In the genomic region with DNA sequence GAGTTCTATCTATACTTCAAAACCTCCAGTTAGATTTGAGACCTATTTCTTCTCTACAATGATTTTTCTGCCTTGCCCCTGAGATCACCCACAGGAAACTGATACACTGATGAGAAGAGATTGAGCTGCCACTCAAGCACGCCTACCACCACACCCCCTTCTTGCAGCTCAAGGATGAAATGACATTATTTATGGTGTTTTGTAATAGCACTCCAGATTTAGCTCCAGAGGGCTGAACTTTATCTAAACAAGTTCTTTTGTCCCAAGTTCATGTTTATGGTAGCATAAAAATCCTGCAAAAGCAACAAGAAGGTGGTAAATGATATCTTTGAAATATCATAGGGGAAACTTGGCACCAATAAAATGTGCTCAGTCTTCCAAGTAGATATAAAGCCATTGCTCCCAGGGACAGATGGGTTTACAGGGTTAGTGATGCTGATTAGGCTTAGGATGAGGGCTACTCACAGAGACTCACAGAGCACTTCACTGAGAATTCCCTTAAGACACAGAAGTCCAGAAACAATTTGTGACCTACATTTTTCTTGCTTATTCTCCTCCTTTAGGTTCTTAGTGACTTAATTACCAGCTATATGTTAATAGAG, we compare ENCODE assay signal across 15 mouse cellular contexts.
DNase-seq lines count a peak whose midpoint lies in the region; ATAC-seq and TF ChIP-seq lines count a peak whose summit lies in the region.
"Had no signal": no experiment of that assay in that cellular context is flagged by ENCODE, and none has a peak within 500 bp of the region (broad histone marks: within the 10 kb centered on the region; RNA-seq: fewer than 3 reads in every experiment).

No protein-coding gene starts in this region.

- no peaks in the 10 kb centered on the region for H3K27me3 ChIP-seq in kidney, embryonic 14.5 days (ENCODE audit: control insufficient read depth, insufficient read depth, low read length)
- no peaks in the 10 kb centered on the region for H3K27me3 ChIP-seq in kidney, adult 2 months (replicated peaks; ENCODE audit: control insufficient read depth, insufficient read depth, low read length)
- H3K27me3 ChIP-seq in lung, embryonic 14.5 days (ENCODE audit: insufficient read depth, low read length) = no peaks in the 10 kb centered on the region
- H3K27me3 ChIP-seq in lung, postnatal 0 days (replicated peaks; ENCODE audit: insufficient read depth, low read length) = no peaks in the 10 kb centered on the region
- H3K27me3 ChIP-seq in forebrain, postnatal 0 days (ENCODE audit: insufficient read depth, low read length) = no peaks in the 10 kb centered on the region
- H3K27me3 ChIP-seq: forebrain, embryonic 13.5 days; heart, embryonic 13.5 days; hindbrain, embryonic 15.5 days had no signal

- no peak for TF ChIP-seq EP300 in lung, postnatal 0 days (IDR thresholded peaks at IDR 0.05)

- no peak overlapping the region for H3K4me2 ChIP-seq in kidney, embryonic 14.5 days (replicated peaks; ENCODE audit: low read depth, low read length)
- H3K4me2 ChIP-seq in lung, embryonic 14.5 days = no peak overlapping the region
- H3K4me2 ChIP-seq in lung, postnatal 0 days (replicated peaks; ENCODE audit: low read depth, low read length) = no peak overlapping the region
- H3K4me2 ChIP-seq in forebrain, postnatal 0 days (ENCODE audit: low read depth) = no peak overlapping the region
- H3K4me2 ChIP-seq: forebrain, embryonic 13.5 days; heart, embryonic 13.5 days; hindbrain, embryonic 15.5 days had no signal

- H3K9ac ChIP-seq in kidney, embryonic 14.5 days (ENCODE audit: low read depth, low read length) = no peak overlapping the region
- no peak overlapping the region for H3K9ac ChIP-seq in lung, embryonic 14.5 days
- no peak overlapping the region for H3K9ac ChIP-seq in lung, postnatal 0 days (replicated peaks; ENCODE audit: low read depth)
- H3K9ac ChIP-seq in forebrain, postnatal 0 days = no peak overlapping the region
- H3K9ac ChIP-seq: forebrain, embryonic 13.5 days; heart, embryonic 13.5 days; hindbrain, embryonic 15.5 days had no signal

- 12% methylated on average over 1 of the region's 1 CpGs for WGBS in kidney, embryonic 14.5 days
- WGBS in kidney, adult 2 months = 12% methylated on average over 1 of the region's 1 CpGs
- WGBS in lung, embryonic 14.5 days = 47% methylated on average over 1 of the region's 1 CpGs
- 35% methylated on average over 1 of the region's 1 CpGs for WGBS in lung, postnatal 0 days
- WGBS in forebrain, postnatal 0 days = 67% methylated on average over 1 of the region's 1 CpGs

- H3K36me3 ChIP-seq in kidney, embryonic 14.5 days (ENCODE audit: control insufficient read depth, insufficient read depth, low read length) = no peaks in the 10 kb centered on the region
- H3K36me3 ChIP-seq in kidney, adult 2 months (ENCODE audit: control insufficient read depth, insufficient read depth, low read length) = no peaks in the 10 kb centered on the region
- no peaks in the 10 kb centered on the region for H3K36me3 ChIP-seq in lung, embryonic 14.5 days (ENCODE audit: insufficient read depth)
- H3K36me3 ChIP-seq in lung, postnatal 0 days (ENCODE audit: insufficient read depth, low read length) = no peaks in the 10 kb centered on the region
- no peaks in the 10 kb centered on the region for H3K36me3 ChIP-seq in forebrain, postnatal 0 days (ENCODE audit: insufficient read depth)
- H3K36me3 ChIP-seq: embryonic facial prominence, embryonic 10.5 days; heart, embryonic 13.5 days; hindbrain, embryonic 15.5 days had no signal

- no peak overlapping the region for H3K4me3 ChIP-seq in kidney, embryonic 14.5 days (ENCODE audit: low read length)
- H3K4me3 ChIP-seq in kidney, adult 2 months (ENCODE audit: insufficient read depth, low read depth, low read length) = no peak overlapping the region
- no peak overlapping the region for H3K4me3 ChIP-seq in lung, embryonic 14.5 days (ENCODE audit: low read depth, low read length)
- H3K4me3 ChIP-seq in lung, postnatal 0 days (ENCODE audit: low read depth, low read length) = no peak overlapping the region
- H3K4me3 ChIP-seq in forebrain, postnatal 0 days (ENCODE audit: low read depth, low read length) = no peak overlapping the region
- H3K4me3 ChIP-seq: embryonic facial prominence, embryonic 10.5 days; forebrain, embryonic 13.5 days; gastrocnemius, adult 2 months; heart, embryonic 13.5 days; hindbrain, embryonic 15.5 days had no signal

- no peak for DNase-seq in kidney, adult 2 months
- peak; percentile 40 for DNase-seq in lung, embryonic 14.5 days
- no peak for DNase-seq in lung, postnatal 0 days (ENCODE audit: low spot score)
- DNase-seq in adrenal gland, postnatal 36 days = peak; percentile 7 to 17
- DNase-seq in forebrain, postnatal 0 days = no peak
- DNase-seq: cerebellum, adult 2 months; cerebellum, postnatal 10 days; gastrocnemius, adult 2 months; gastrocnemius, postnatal 25 days; heart, postnatal 36 days had no signal

- no peaks in the 10 kb centered on the region for H3K9me3 ChIP-seq in kidney, embryonic 14.5 days (ENCODE audit: control insufficient read depth, low read length)
- H3K9me3 ChIP-seq in lung, embryonic 14.5 days (ENCODE audit: low read depth, low read length) = no peaks in the 10 kb centered on the region
- H3K9me3 ChIP-seq in lung, postnatal 0 days (ENCODE audit: low read length) = no peaks in the 10 kb centered on the region
- no peaks in the 10 kb centered on the region for H3K9me3 ChIP-seq in forebrain, postnatal 0 days (ENCODE audit: low read length)
- H3K9me3 ChIP-seq: embryonic facial prominence, embryonic 10.5 days; forebrain, embryonic 13.5 days; heart, embryonic 13.5 days; hindbrain, embryonic 15.5 days had no signal

- H3K27ac ChIP-seq in kidney, embryonic 14.5 days (ENCODE audit: low read depth, low read length) = no peak overlapping the region
- no peak overlapping the region for H3K27ac ChIP-seq in kidney, adult 2 months (ENCODE audit: insufficient read depth, low read depth, low read length)
- no peak overlapping the region for H3K27ac ChIP-seq in lung, embryonic 14.5 days (ENCODE audit: low read depth)
- H3K27ac ChIP-seq in lung, postnatal 0 days (ENCODE audit: low read length) = no peak overlapping the region
- H3K27ac ChIP-seq in forebrain, postnatal 0 days (ENCODE audit: low read depth, low read length) = no peak overlapping the region
- H3K27ac ChIP-seq: embryonic facial prominence, embryonic 10.5 days; forebrain, embryonic 13.5 days; gastrocnemius, adult 2 months; heart, embryonic 13.5 days; hindbrain, embryonic 15.5 days had no signal

- peak; percentile 97 for ATAC-seq in kidney, embryonic 14.5 days (ENCODE audit: low FRiP score, low TSS enrichment)
- ATAC-seq in lung, embryonic 14.5 days (ENCODE audit: insufficient read depth) = peak; percentile 52; the same call in 1 of the 2 replicates
- ATAC-seq in lung, postnatal 0 days = no peak
- no peak for ATAC-seq in forebrain, postnatal 0 days
- ATAC-seq: forebrain, embryonic 13.5 days had no signal

- TF ChIP-seq POLR2A in kidney, adult 2 months (IDR thresholded peaks at IDR 0.05; ENCODE audit: low read depth, low read length) = no peak

- H3K4me1 ChIP-seq in kidney, embryonic 14.5 days (ENCODE audit: control insufficient read depth, insufficient read depth, low read length) = no peaks in the 10 kb centered on the region
- H3K4me1 ChIP-seq in kidney, adult 2 months (ENCODE audit: control insufficient read depth, insufficient read depth, low read length) = no peaks in the 10 kb centered on the region
- no peaks in the 10 kb centered on the region for H3K4me1 ChIP-seq in lung, embryonic 14.5 days (ENCODE audit: insufficient read depth)
- H3K4me1 ChIP-seq in lung, postnatal 0 days (ENCODE audit: insufficient read depth, low read depth, low read length) = no peaks in the 10 kb centered on the region
- no peaks in the 10 kb centered on the region for H3K4me1 ChIP-seq in forebrain, postnatal 0 days (ENCODE audit: insufficient read depth)
- H3K4me1 ChIP-seq: embryonic facial prominence, embryonic 10.5 days; forebrain, embryonic 13.5 days; heart, embryonic 13.5 days; hindbrain, embryonic 15.5 days had no signal

- TF ChIP-seq CTCF in kidney, adult 2 months (conservative IDR thresholded peaks at IDR 0.05; ENCODE audit: insufficient read depth, insufficient read length, low read depth, low read length) = no peak
- TF ChIP-seq CTCF in lung, embryonic 14.5 days (IDR thresholded peaks at IDR 0.05; ENCODE audit: low read depth) = no peak
- no peak for TF ChIP-seq CTCF in lung, postnatal 0 days (IDR thresholded peaks at IDR 0.05)
- TF ChIP-seq CTCF in forebrain, postnatal 0 days (IDR thresholded peaks at IDR 0.05; ENCODE audit: low read depth) = no peak

Comparison
In these comparisons a context has a peak if more than half of its experiments do, and no peak if none do; other contexts are left out.
1. ATAC-seq: peak in kidney, embryonic 14.5 days (single experiment) and lung, embryonic 14.5 days (single experiment); none in lung, postnatal 0 days (single experiment) and forebrain, postnatal 0 days (single experiment).
2. DNase-seq: peak in lung, embryonic 14.5 days (single experiment) and adrenal gland, postnatal 36 days (2 of 2); none in kidney, adult 2 months (single experiment), lung, postnatal 0 days (single experiment) and forebrain, postnatal 0 days (single experiment).